Mouse (Mus musculus): ENCODE results near the gene St3gal3.

- TF ChIP-seq POLR2A (IDR thresholded peaks at IDR 0.05; ENCODE audit: borderline replicate concordance, extremely low read depth, insufficient read depth, insufficient read length, poor library complexity, severe bottlenecking) (no peak), CTCF (IDR thresholded peaks at IDR 0.05; ENCODE audit: borderline replicate concordance, extremely low read depth, insufficient read depth, insufficient read length) (no peak)
Observed at GRCm38 (mm10) chr4:117906196-117906595, 228.5 kb downstream of the St3gal3 start.

Data from brain, embryonic 14.5 days (tissue).